ENCODE assay signal across 10 mouse cellular contexts in the genomic region with DNA sequence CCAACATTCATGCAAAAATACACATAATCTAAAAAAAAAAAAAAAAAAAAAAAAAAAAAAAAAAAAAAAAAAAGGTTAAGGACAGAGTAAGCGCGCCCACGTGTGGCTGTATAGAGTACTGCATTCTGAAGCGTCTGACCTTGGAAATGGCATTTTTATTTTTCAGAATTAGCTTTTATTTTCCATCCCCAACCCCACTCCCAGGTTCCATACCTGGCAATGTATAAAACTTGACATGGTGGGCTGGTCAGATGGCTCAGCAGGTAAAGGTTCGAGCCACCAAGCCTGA. TPM values are rescaled to one million over a fixed set of nuclear protein-coding genes. Genes with fewer than 3 reads are reported as not detected.
A peak's percentile ranks its signal among the peaks of the same experiment; 100 is the strongest.
DNase-seq lines count a peak whose midpoint lies in the region; ATAC-seq lines count a peak whose summit lies in the region.
"Had no signal": no experiment of that assay in that cellular context is flagged by ENCODE, and none has a peak within 500 bp of the region (broad histone marks: within the 10 kb centered on the region; RNA-seq: fewer than 3 reads in every experiment).

No protein-coding gene starts in this region.

- H3K4me1 ChIP-seq in heart, embryonic 10.5 days = peaks cover 7% of the 10 kb centered on the region
- H3K4me1 ChIP-seq in embryonic facial prominence, embryonic 11.5 days (ENCODE audit: control insufficient read depth, insufficient read depth, low read length) = no peaks in the 10 kb centered on the region

- H3K36me3 ChIP-seq in heart, embryonic 10.5 days = no peaks in the 10 kb centered on the region
- no peaks in the 10 kb centered on the region for H3K36me3 ChIP-seq in embryonic facial prominence, embryonic 11.5 days (replicated peaks; ENCODE audit: control insufficient read depth, insufficient read depth, low read depth, low read length)

- no peak overlapping the region for H3K4me2 ChIP-seq in embryonic facial prominence, embryonic 11.5 days (ENCODE audit: low read depth, low read length)

- no peak overlapping the region for H3K9ac ChIP-seq in embryonic facial prominence, embryonic 11.5 days (replicated peaks; ENCODE audit: low read length)

- no peak for ATAC-seq in embryonic facial prominence, embryonic 11.5 days (replicated peaks; ENCODE audit: insufficient number of reproducible peaks, low FRiP score, low TSS enrichment, low read depth)

- H3K27ac ChIP-seq in heart, embryonic 10.5 days = no peak overlapping the region
- no peak overlapping the region for H3K27ac ChIP-seq in embryonic facial prominence, embryonic 11.5 days (replicated peaks; ENCODE audit: low read depth, low read length)

- H3K27me3 ChIP-seq in heart, embryonic 10.5 days (ENCODE audit: insufficient read depth, poor library complexity, severe bottlenecking) = peaks cover 23% of the 10 kb centered on the region
- H3K27me3 ChIP-seq in embryonic facial prominence, embryonic 11.5 days (ENCODE audit: control insufficient read depth, insufficient read depth, low read length) = no peaks in the 10 kb centered on the region; the same call in 1 of the 2 replicates

- H3K9me3 ChIP-seq in heart, embryonic 10.5 days = no peaks in the 10 kb centered on the region
- no peaks in the 10 kb centered on the region for H3K9me3 ChIP-seq in embryonic facial prominence, embryonic 11.5 days (replicated peaks; ENCODE audit: control insufficient read depth, low read length)

- WGBS in heart, embryonic 10.5 days = 2% methylated on average over 5 of the region's 5 CpGs
- WGBS in embryonic facial prominence, embryonic 11.5 days = 1% methylated on average over 5 of the region's 5 CpGs

- DNase-seq in heart, postnatal 4 days = peak; percentile 51
- no peak for DNase-seq in heart, embryonic 10.5 days (ENCODE audit: low spot score)
- peak; percentile 16 to 22 for DNase-seq in right cerebral cortex, adult 2 months (ENCODE audit: low spot score in 2 of 2)
- no peak for DNase-seq in right cerebral cortex, postnatal 36 days (ENCODE audit: low spot score in 2 of 2)
- DNase-seq in adrenal gland, postnatal 25 days = peak; percentile 18
- DNase-seq in embryonic facial prominence, embryonic 11.5 days (ENCODE audit: low spot score) = peak; percentile 74
- DNase-seq in naive thymus-derived CD4-positive, alpha-beta T cell, adult 2 months (ENCODE audit: low read depth) = peak; percentile 36
- no peak for DNase-seq in spleen, postnatal 4 days (ENCODE audit: low spot score in 2 of 2)

- no peak overlapping the region for H3K4me3 ChIP-seq in heart, embryonic 10.5 days
- H3K4me3 ChIP-seq in embryonic facial prominence, embryonic 11.5 days (ENCODE audit: low read depth, low read length) = no peak overlapping the region

RNA-seq across cellular contexts. Expression of a gene that starts 13.6 kb away (rescaled TPM):
- total RNA-seq in heart, postnatal 4 days (2021) = not detected
- not detected in 2 replicates for polyA plus RNA-seq in heart, embryonic 10.5 days (2016; fragmentation: Nextera tagmentation; extraction: Ambion mirVana)
- not detected in 2 replicates for total RNA-seq in adrenal gland, postnatal 25 days (2021)
- polyA plus RNA-seq in embryonic facial prominence, embryonic 11.5 days (2014; fragmentation: Nextera tagmentation; extraction: Ambion mirVana) = not detected in 2 replicates
- total RNA-seq: neutrophil, adult 5-6 weeks had no signal
- polyA plus RNA-seq: large intestine, adult 2 months had no signal

RNA-seq across cellular contexts. Expression of a gene that starts 31.1 kb away (rescaled TPM):
- total RNA-seq in heart, postnatal 4 days (2021) = under 1 TPM; 0.29 to 0.33 TPM
- polyA plus RNA-seq in heart, embryonic 10.5 days (2016; fragmentation: Nextera tagmentation; extraction: Ambion mirVana) = 0.14 TPM in 1 of 2 replicates, not detected in the other
- total RNA-seq in adrenal gland, postnatal 25 days (2021) = not detected in 2 replicates
- 0.11 and 0.14 TPM in 2 replicates for polyA plus RNA-seq in embryonic facial prominence, embryonic 11.5 days (2014; fragmentation: Nextera tagmentation; extraction: Ambion mirVana)
- total RNA-seq: neutrophil, adult 5-6 weeks had no signal
- polyA plus RNA-seq: large intestine, adult 2 months had no signal

RNA-seq across cellular contexts. Expression of a gene that starts 31.6 kb away (rescaled TPM):
- 10 to 100 TPM; 11.7 to 12.1 TPM for total RNA-seq in heart, postnatal 4 days (2021)
- polyA plus RNA-seq in heart, embryonic 10.5 days (2016; fragmentation: Nextera tagmentation; extraction: Ambion mirVana) = 14.8 and 16.8 TPM in 2 replicates
- 11.6 and 13.0 TPM in 2 replicates for total RNA-seq in adrenal gland, postnatal 25 days (2021)
- polyA plus RNA-seq in embryonic facial prominence, embryonic 11.5 days (2014; fragmentation: Nextera tagmentation; extraction: Ambion mirVana) = 18.7 and 19.0 TPM in 2 replicates

Comparison
In these comparisons a context has a peak if more than half of its experiments do, and no peak if none do; other contexts are left out.
1. DNase-seq: peak in heart, postnatal 4 days (single experiment), right cerebral cortex, adult 2 months (2 of 2), adrenal gland, postnatal 25 days (single experiment), embryonic facial prominence, embryonic 11.5 days (single experiment) and naive thymus-derived CD4-positive, alpha-beta T cell, adult 2 months (single experiment); none in heart, embryonic 10.5 days (single experiment), right cerebral cortex, postnatal 36 days (0 of 2) and spleen, postnatal 4 days (0 of 2).